Mouse (Mus musculus) liver, embryonic 16.5 days (tissue): ENCODE data around the gene Scn7a. TPM values are rescaled to one million over a fixed set of nuclear protein-coding genes. Genes with fewer than 3 reads are reported as not detected.

Experiments used
- ATAC-seq: fragments of 200-750 bp; cut with Nextera tagmentation; 2 replicates; pipeline ENCODE4 v1.8.0; 2017; ENCODE audit warnings: low read depth, mild to moderate bottlenecking, moderate number of reproducible peaks, moderate library complexity
- H3K27ac ChIP-seq: fragments of 300-500 bp; sonication (generic); 2 replicates; pipeline ENCODE4 v1.5.1; 2014; ENCODE audit warnings: mild to moderate bottlenecking, low read length
- H3K27me3 ChIP-seq: fragments of 300-500 bp; sonication (generic); 2 replicates; pipeline ENCODE4 v1.6.1; 2014; ENCODE audit warnings: low read depth, low read length, mixed read lengths; ENCODE audit not compliant: control insufficient read depth, insufficient read depth
- H3K36me3 ChIP-seq: fragments of 300-500 bp; sonication (generic); 2 replicates; pipeline ENCODE4 v1.6.1; 2014; ENCODE audit warnings: mild to moderate bottlenecking; ENCODE audit not compliant: control insufficient read depth, insufficient read depth
- H3K4me1 ChIP-seq: fragments of 300-500 bp; sonication (generic); 2 replicates; pipeline ENCODE4 v1.6.1; 2014; ENCODE audit warnings: low read depth, low read length, mixed read lengths; ENCODE audit not compliant: control insufficient read depth
- H3K4me2 ChIP-seq: fragments of 300-500 bp; sonication (generic); 2 replicates; pipeline ENCODE4 v1.6.1; 2014; ENCODE audit warnings: low read depth, low read length, mixed read lengths
- H3K4me3 ChIP-seq: fragments of 300-500 bp; sonication (generic); 2 replicates; pipeline ENCODE4 v1.5.1; 2014; ENCODE audit warnings: low read depth, mild to moderate bottlenecking, low read length
- H3K9ac ChIP-seq: fragments of 300-500 bp; sonication (generic); 2 replicates; pipeline ENCODE4 v1.6.1; 2014; ENCODE audit warnings: low read depth, low read length
- H3K9me3 ChIP-seq: fragments of 300-500 bp; sonication (generic); replicated peaks from 2 replicates; pipeline ENCODE4 v1.6.1; 2016; ENCODE audit warnings: low read length; ENCODE audit not compliant: control insufficient read depth
- WGBS: fragments of 180-500 bp; shearing (Covaris S2); extraction: QIAGEN DNeasy Blood & Tissue Kit; methylation state at CpG from one replicate; pipeline ENCODE4 v1.1.7; 2014; ENCODE audit not compliant: insufficient replicate concordance; 5-methylcytosine and 5-hydroxymethylcytosine counted together
- polyA plus RNA-seq: library from polyadenylated mRNA; unstranded; fragments of >200 nt; fragmentation: Nextera tagmentation; extraction: Ambion mirVana; gene quantifications from 2 replicates; pipeline ENCODE4 v1.2.1, GENCODE M21; 2015

The Scn7a gene
- 0.01 TPM in 1 of 2 replicates, not detected in the other for polyA plus RNA-seq

- H3K27me3 ChIP-seq = no peaks in the 10 kb centered on the region
- H3K36me3 ChIP-seq = no peaks in the 10 kb centered on the region
- no peaks in the 10 kb centered on the region for H3K4me1 ChIP-seq
- WGBS = 30% methylated on average over 6 of the region's 6 CpGs
- no peak within 1 kb of the TSS for H3K4me2 ChIP-seq
- H3K9me3 ChIP-seq = no peaks in the 10 kb centered on the region
- H3K9ac ChIP-seq = no peak within 1 kb of the TSS
- no peak within 1 kb of the TSS for H3K4me3 ChIP-seq
- no peak for ATAC-seq
- no peak within 1 kb of the TSS for H3K27ac ChIP-seq
Observed at GRCm38 (mm10) chr2:66784765-66785164, at the start of gene Scn7a. Scn7a (minus strand) TSS chr2:66784914.

DNA sequence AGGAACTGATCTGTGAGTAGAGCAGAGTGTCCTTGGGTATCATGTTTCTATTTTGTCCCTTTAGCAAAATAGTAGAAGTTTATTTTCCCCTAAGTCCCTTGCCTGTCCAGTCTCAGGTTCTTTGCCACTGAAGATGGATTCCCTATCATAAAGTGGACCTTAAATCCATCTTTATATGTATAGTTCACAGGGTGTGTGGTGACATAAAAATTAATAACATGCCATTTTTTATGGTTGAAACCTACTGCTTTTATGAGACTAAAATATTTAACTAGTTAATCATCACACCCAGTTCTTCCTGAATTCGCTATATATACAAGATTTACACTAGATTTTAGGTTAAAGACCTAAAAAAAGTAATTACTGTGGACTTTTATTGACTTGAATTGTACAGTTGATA is 43.0 kb upstream of the Scn7a start:
- Histone ChIP-seq H3K27me3 (no peaks in the 10 kb centered on the region), H3K4me1 (no peaks in the 10 kb centered on the region), H3K27ac (no peak overlapping the region), H3K9me3 (no peaks in the 10 kb centered on the region), H3K4me2 (no peak overlapping the region), H3K9ac (no peak overlapping the region), H3K36me3 (no peaks in the 10 kb centered on the region), H3K4me3 (no peak overlapping the region)
- no peak for ATAC-seq
- 36% methylated on average over 1 of the region's 1 CpGs for WGBS

- H3K4me3 ChIP-seq = no peak overlapping the region
- H3K9me3 ChIP-seq = no peaks in the 10 kb centered on the region
- H3K9ac ChIP-seq = no peak overlapping the region
- 31% methylated on average over 7 of the region's 7 CpGs for WGBS
- no peaks in the 10 kb centered on the region for H3K27me3 ChIP-seq
- H3K4me2 ChIP-seq = no peak overlapping the region
- H3K4me1 ChIP-seq = no peaks in the 10 kb centered on the region
- ATAC-seq = no peak
- H3K27ac ChIP-seq = no peak overlapping the region
- H3K36me3 ChIP-seq = no peaks in the 10 kb centered on the region
Observed at GRCm38 (mm10) chr2:66819862-66820559, 35.3 kb upstream of the Scn7a start.

DNA sequence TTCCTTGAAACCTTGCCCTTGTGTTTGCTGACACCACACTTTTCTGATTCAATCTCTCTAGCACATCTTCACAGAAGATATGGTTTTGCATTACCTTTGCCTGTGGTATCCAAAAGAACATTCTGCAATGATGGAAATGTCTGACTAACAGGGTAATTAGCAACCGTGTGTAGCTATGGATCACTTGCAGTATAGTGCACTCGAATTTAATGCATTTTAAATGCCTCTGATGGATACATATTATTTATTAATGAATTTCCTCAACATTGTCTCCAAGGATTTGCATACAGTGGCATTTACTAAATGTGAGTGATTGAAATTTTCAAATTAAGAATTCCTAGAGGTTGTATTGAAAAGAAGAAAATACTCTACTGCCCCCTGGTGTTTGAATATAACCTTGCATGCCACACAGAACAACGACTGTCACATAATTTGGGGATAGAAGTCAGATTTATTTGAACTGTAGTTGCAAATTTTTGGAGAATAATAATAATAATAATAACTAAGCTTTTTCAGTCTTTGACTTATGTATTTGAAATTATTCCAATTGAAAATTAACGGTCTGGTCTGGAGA is 15.0 kb upstream of the Scn7a start:
- H3K9me3 ChIP-seq = no peaks in the 10 kb centered on the region
- no peak overlapping the region for H3K27ac ChIP-seq
- H3K4me3 ChIP-seq = no peak overlapping the region
- no peak overlapping the region for H3K9ac ChIP-seq
- no peak for ATAC-seq
- 38% methylated on average over 4 of the region's 4 CpGs for WGBS
- no peaks in the 10 kb centered on the region for H3K36me3 ChIP-seq
- no peaks in the 10 kb centered on the region for H3K27me3 ChIP-seq
- no peak overlapping the region for H3K4me2 ChIP-seq
- H3K4me1 ChIP-seq = no peaks in the 10 kb centered on the region

- Histone ChIP-seq H3K9ac (no peak overlapping the region), H3K4me2 (no peak overlapping the region), H3K27ac (no peak overlapping the region), H3K9me3 (no peaks in the 10 kb centered on the region), H3K27me3 (no peaks in the 10 kb centered on the region), H3K4me3 (no peak overlapping the region), H3K4me1 (no peaks in the 10 kb centered on the region), H3K36me3 (no peaks in the 10 kb centered on the region)
- ATAC-seq = no peak
- WGBS = 36% methylated on average over 1 of the region's 1 CpGs
Observed at GRCm38 (mm10) chr2:66797493-66797892, 12.8 kb upstream of the Scn7a start.

DNA sequence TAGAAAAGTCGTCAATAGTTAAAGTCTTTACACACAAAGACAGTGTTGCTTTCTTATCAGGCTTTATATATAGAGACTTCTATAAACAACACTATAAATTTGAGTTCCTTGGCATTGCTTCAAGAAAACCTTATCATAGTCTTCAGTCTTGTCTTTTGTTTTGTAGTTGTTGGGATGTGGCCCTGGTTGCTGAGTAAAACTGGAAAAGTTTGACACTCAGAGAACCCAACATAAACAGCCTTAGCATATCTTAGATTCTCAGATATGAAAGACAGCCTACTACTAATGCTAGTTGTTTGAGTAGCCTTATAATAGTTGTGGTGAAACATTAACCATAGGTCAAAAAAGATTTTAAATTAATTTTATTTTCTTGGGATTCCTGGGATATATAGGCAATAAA is 6.9 kb upstream of the Scn7a start:
- no peaks in the 10 kb centered on the region for H3K9me3 ChIP-seq
- no peak overlapping the region for H3K9ac ChIP-seq
- WGBS = 60% methylated on average over 1 of the region's 1 CpGs
- no peaks in the 10 kb centered on the region for H3K27me3 ChIP-seq
- H3K27ac ChIP-seq = no peak overlapping the region
- no peak for ATAC-seq
- no peaks in the 10 kb centered on the region for H3K36me3 ChIP-seq
- no peak overlapping the region for H3K4me2 ChIP-seq
- no peaks in the 10 kb centered on the region for H3K4me1 ChIP-seq
- no peak overlapping the region for H3K4me3 ChIP-seq

GRCm38 (mm10) chr2:66780884-66781283 is 3.8 kb downstream of the Scn7a start:
- no peak for ATAC-seq
- H3K27me3 ChIP-seq = no peaks in the 10 kb centered on the region
- no peaks in the 10 kb centered on the region for H3K36me3 ChIP-seq
- H3K9me3 ChIP-seq = no peaks in the 10 kb centered on the region
- no peak overlapping the region for H3K4me3 ChIP-seq
- H3K9ac ChIP-seq = no peak overlapping the region
- H3K27ac ChIP-seq = no peak overlapping the region
- H3K4me1 ChIP-seq = no peaks in the 10 kb centered on the region
- 65% methylated on average over 2 of the region's 2 CpGs for WGBS
- H3K4me2 ChIP-seq = no peak overlapping the region

- H3K27ac ChIP-seq = no peak overlapping the region
- no peak overlapping the region for H3K4me2 ChIP-seq
- ATAC-seq = no peak
Observed at GRCm38 (mm10) chr2:66767980-66768379, 16.7 kb downstream of the Scn7a start.

DNA sequence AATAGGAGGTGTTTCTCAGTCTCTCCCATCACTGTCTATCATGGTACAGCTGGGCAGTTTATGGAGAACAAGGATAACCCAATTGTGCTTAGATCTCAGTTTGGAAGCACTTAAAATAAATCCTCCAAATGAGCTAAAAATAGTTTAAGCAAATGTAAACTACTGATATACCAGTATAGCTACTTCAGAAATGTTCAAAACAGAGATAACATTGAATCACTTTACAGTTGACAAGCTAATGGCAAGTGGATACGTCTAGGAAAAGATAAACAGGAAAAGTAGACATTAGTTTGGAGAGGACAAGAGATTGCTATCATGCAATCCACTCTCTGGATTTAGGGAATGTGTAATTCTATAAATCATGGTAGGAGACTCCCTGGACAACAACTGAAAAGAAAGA is 19.5 kb downstream of the Scn7a start:
- 29% methylated on average over 1 of the region's 1 CpGs for WGBS
- no peaks in the 10 kb centered on the region for H3K4me1 ChIP-seq
- no peak overlapping the region for H3K4me2 ChIP-seq
- no peaks in the 10 kb centered on the region for H3K36me3 ChIP-seq
- no peaks in the 10 kb centered on the region for H3K27me3 ChIP-seq
- H3K4me3 ChIP-seq = no peak overlapping the region
- H3K27ac ChIP-seq = no peak overlapping the region
- no peak for ATAC-seq
- H3K9ac ChIP-seq = no peak overlapping the region
- H3K9me3 ChIP-seq = no peaks in the 10 kb centered on the region

More at GRCm38 (mm10) chr2:66767980-66768379, 16.7 kb downstream of the Scn7a start:
- no peak overlapping the region for H3K9ac ChIP-seq
- no peak overlapping the region for H3K4me3 ChIP-seq
- no peaks in the 10 kb centered on the region for H3K36me3 ChIP-seq
- 52% methylated on average over 2 of the region's 2 CpGs for WGBS
- no peaks in the 10 kb centered on the region for H3K9me3 ChIP-seq
- no peaks in the 10 kb centered on the region for H3K4me1 ChIP-seq
- no peaks in the 10 kb centered on the region for H3K27me3 ChIP-seq
